Mouse (Mus musculus): ENCODE measurements around the gene Katnb1. TPM values are rescaled to one million over a fixed set of nuclear protein-coding genes. Genes with fewer than 3 reads are reported as not detected.
A peak's percentile ranks its signal among the peaks of the same experiment; 100 is the strongest.

The Katnb1 gene
- polyA plus RNA-seq (2015; fragmentation: Nextera tagmentation; extraction: Ambion mirVana), result 9.6 and 12.0 TPM in 2 replicates

DNA sequence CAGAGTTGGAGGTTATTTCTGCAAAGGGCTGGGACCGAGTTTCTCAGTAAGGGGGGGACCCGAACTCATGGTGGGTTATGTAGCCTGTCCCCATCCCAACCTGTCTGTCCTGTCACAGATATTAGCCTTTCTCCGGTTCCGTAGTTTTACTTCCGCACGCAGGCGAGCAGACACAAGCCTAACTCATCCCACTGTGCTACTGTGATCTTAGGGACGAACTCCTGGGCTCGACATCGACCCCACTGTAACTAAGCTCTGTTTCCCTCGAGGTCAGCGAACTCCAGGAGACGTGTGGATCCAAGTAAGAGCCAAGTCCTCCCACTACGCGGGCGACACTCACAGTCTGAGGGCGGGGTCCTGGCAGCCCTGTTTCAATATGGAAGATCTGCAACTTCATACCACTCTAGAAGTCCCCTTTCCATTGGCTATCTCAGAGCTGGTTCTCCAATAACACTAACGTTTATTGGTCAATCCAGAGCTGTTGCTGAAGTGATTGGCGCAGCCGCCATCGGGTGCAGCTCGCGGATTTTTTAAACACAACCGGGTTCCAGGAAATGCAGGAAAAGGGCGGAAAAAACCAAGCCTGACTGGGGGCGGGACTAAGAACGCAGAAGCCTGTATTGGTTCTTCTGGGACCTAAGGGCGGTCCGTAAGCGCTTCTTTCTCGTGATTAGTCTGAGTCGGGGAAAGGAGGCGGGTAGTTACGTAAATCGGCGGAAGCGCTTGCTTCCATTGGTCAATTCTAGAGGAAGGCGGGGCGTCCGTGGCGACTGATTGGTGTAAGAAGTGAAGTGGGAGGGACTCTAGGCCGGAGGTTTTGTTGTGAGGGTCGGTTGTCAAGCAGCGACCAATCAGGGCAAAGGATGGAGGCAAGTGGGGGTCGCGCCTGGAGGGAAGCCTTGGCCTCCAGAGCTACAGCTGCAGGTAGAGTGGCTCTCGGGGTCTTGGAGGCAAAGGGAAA lies at the start of gene Katnb1:
Katnb1 (plus strand) TSS at position 806 of the 961 bp plus-strand sequence.
- WGBS (ENCODE audit: insufficient replicate concordance), result under 1% methylated on average over 47 of the region's 47 CpGs
- Histone ChIP-seq H3K9me3 (replicated peaks) (no peaks in the 10 kb centered on the region), H3K27ac (replicated peaks) (peak within 1 kb of the TSS; percentile 80), H3K27me3 (no peaks in the 10 kb centered on the region), H3K4me3 (replicated peaks) (peak within 1 kb of the TSS; percentile 85), H3K9ac (peak within 1 kb of the TSS; percentile 76), H3K4me1 (replicated peaks) (peaks cover 45% of the 10 kb centered on the region), H3K4me2 (peak within 1 kb of the TSS; percentile 92), H3K36me3 (replicated peaks) (peaks cover 13% of the 10 kb centered on the region; the same call in 1 of the 2 replicates)
- ATAC-seq (ENCODE audit: insufficient read depth), result peak; percentile 94

DNA sequence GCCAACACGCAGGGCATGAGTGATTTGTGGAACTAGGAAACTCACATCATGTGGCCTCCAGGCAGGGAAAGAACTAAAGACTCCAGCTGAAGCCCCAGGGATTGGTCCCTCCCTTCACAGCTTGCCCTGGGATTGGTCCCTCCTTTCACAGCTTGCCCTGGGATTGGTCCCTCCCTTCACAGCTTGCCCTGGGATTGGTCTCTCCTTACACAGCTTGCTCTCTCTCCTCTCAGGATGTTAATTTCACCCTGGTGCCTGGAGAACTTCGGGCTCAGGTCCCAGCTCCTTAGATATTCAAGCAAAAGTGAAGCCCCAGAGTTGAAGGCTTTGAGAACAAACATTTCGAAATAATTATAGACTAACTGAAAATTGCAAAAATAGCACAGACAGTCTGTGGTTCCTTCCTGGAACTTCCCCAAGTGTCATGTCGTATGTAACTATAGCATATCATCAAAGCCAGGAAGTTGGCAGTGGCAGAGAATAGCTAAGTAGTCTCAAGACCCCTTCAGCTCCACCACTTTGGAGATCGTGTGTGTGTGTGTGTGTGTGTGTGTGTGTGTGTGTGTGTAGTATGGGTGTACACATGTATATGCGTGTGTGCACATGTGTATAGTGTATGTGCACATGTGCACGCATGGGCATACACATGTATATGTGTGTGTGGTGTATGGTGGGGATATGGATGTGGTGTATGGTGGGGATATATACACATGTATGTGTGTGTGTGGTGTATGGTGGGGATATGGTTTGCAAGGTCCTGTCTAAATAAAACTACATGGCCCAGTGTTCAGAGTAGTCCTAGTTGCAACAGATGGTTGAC lies 43.7 kb upstream of the Katnb1 start:
- H3K9ac ChIP-seq, result no peak overlapping the region
- no peaks in the 10 kb centered on the region for H3K27me3 ChIP-seq
- no peaks in the 10 kb centered on the region for H3K36me3 ChIP-seq (replicated peaks)
- no peak overlapping the region for H3K4me2 ChIP-seq
- no peaks in the 10 kb centered on the region for H3K9me3 ChIP-seq (replicated peaks)
- WGBS (ENCODE audit: insufficient replicate concordance), result 30% methylated on average over 7 of the region's 7 CpGs
- no peak overlapping the region for H3K27ac ChIP-seq (replicated peaks)
- H3K4me1 ChIP-seq (replicated peaks), result peaks cover 4% of the 10 kb centered on the region; the same call in 1 of the 2 replicates
- ATAC-seq (ENCODE audit: insufficient read depth), result peak; percentile 42; the same call in 1 of the 2 replicates
- H3K4me3 ChIP-seq (replicated peaks), result no peak overlapping the region

DNA sequence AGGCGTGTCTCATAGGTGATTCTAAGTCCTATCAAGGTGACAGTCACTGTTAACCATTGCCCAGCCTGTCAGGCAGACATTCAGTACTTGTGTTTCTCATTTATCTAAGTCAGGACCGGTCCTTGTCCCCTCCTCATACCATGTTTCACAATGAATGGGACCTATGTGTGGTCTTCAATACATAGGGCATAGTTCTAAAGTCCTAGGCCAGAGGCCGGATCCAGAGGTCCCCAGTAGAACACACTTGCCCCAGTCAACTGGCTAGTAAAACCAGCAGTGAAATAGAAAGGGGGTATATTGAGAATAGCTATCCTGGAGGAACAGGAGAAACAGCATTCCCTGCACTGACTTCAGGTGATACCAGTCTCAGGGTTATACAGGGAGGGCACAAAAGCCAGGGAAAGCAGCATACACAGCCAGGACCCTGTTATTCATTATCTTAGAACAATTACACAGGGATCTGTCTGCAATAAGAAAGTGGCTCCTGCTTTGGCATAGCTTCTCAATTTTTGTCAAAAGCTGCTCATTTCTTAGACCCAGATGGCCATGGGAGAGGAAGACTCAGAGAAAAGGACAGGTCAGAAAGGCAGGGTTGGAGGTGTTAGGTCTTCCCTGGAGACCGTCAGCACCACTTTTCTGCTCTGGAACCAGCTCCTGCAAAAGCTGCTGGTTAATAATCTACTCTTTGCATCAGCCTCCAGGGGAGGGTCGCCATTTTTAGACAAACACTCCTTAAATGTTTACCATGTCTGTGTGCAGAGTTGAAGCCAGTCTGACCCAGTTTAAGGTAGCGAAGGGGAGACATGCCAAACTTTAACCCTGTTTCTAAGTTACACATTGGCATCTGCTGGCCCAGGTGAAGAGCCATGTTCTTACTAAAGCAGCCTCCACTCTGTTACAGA lies 38.9 kb upstream of the Katnb1 start:
- WGBS (ENCODE audit: insufficient replicate concordance), result 45% methylated on average over 6 of the region's 6 CpGs
- ATAC-seq (ENCODE audit: insufficient read depth), result peak; percentile 75
- peak overlapping the region; percentile 16; the same call in 1 of the 2 replicates for H3K4me2 ChIP-seq
- H3K9me3 ChIP-seq (replicated peaks), result no peaks in the 10 kb centered on the region
- H3K27me3 ChIP-seq, result no peaks in the 10 kb centered on the region
- no peak overlapping the region for H3K4me3 ChIP-seq (replicated peaks)
- H3K4me1 ChIP-seq (replicated peaks), result peaks cover 4% of the 10 kb centered on the region; the same call in 1 of the 2 replicates
- H3K36me3 ChIP-seq (replicated peaks), result no peaks in the 10 kb centered on the region
- H3K27ac ChIP-seq (replicated peaks), result peak overlapping the region; percentile 76
- H3K9ac ChIP-seq, result no peak overlapping the region

DNA sequence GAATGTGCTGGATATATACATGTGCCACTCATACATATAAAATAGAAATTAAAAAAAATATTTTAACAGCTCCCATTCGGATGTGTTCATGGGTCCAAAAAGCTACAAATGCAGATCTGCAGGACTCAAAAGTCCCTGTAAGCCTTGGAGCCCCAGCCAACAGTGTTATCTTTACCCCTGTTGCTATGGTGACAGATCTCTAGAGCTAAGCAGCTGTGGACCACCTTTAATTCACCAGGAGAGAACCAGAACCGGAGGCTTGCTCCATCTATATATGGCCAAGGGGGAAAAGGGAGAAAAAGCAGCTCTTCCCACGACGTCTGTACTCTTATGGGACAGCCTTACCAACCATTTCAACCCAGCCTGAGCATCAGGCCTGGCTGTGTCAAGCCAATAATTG lies 36.2 kb upstream of the Katnb1 start:
- Histone ChIP-seq H3K27ac (replicated peaks) (no peak overlapping the region), H3K9ac (no peak overlapping the region), H3K4me1 (replicated peaks) (peaks cover 7% of the 10 kb centered on the region), H3K36me3 (replicated peaks) (no peaks in the 10 kb centered on the region), H3K27me3 (no peaks in the 10 kb centered on the region), H3K4me2 (no peak overlapping the region), H3K9me3 (replicated peaks) (no peaks in the 10 kb centered on the region), H3K4me3 (replicated peaks) (no peak overlapping the region)
- no peak for ATAC-seq (ENCODE audit: insufficient read depth)
- 49% methylated on average over 4 of the region's 4 CpGs for WGBS (ENCODE audit: insufficient replicate concordance)

DNA sequence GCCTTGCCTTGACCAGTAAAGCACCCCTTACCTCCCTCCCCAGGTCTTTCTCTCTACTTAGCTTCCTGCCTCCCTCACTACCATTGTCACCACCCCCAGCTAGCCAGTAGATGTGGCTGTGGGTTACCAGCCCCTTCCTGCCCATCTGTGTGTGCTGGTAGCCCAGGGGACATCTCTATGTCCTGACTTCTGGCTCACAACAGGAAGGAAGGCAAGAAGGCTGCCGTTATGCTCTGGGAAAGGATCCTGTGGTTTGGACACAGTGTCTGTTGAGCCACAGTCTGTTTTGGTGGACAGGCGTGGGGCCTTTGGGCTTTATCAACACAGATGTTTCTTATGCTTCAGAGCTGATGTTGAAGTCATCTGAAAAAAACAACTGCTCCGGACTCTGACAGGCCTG lies 34.0 kb upstream of the Katnb1 start:
- Histone ChIP-seq H3K27me3 (no peaks in the 10 kb centered on the region), H3K4me3 (replicated peaks) (no peak overlapping the region), H3K36me3 (replicated peaks) (no peaks in the 10 kb centered on the region), H3K9ac (no peak overlapping the region), H3K4me1 (replicated peaks) (peaks cover 7% of the 10 kb centered on the region), H3K9me3 (replicated peaks) (no peaks in the 10 kb centered on the region), H3K27ac (replicated peaks) (no peak overlapping the region; the same call in 1 of the 2 replicates), H3K4me2 (no peak overlapping the region)
- WGBS (ENCODE audit: insufficient replicate concordance), result 15% methylated on average over 3 of the region's 3 CpGs
- no peak for ATAC-seq (ENCODE audit: insufficient read depth)

DNA sequence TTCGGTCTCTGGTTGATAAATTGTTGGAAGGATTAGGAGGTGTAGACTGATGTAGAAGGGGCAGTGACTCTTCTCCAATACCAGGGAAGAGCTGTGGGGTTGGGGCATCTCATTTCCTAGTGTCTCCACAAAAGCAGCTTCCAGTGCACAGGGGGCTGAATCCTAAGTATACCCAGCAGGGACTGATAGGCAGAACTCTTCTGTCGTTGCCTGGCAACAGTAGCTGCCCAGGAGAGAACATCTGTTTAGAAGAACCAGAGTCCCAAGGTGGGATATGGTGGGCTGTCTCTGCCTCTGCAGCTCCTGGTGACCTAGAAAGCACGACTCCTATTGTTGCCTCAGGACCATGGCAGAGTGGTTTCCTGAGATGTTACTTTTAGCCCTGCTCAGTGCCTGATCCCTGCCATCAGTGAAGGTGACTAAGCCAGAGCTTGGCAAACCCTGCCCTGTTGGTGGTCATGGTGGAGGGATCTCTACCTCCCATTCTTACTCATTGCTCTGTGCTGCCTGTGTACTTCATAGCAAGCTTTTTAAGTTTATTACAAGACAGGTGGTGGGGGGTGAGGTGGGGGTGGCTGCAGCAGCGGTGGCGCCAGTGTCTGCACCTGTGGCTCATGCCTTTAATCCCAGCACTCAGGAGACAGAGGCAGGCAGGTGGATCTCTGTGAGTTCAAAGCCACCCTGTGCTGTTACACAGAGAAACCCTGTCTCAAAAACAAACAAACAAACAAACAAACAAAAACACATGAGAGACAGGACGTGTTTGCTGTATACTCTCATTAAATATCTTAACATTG lies 32.9 kb upstream of the Katnb1 start:
- H3K9ac ChIP-seq, result no peak overlapping the region
- H3K9me3 ChIP-seq (replicated peaks), result no peaks in the 10 kb centered on the region
- H3K36me3 ChIP-seq (replicated peaks), result no peaks in the 10 kb centered on the region
- no peak overlapping the region for H3K4me2 ChIP-seq
- ATAC-seq (ENCODE audit: insufficient read depth), result no peak
- peaks cover 7% of the 10 kb centered on the region; the same call in 1 of the 2 replicates for H3K4me1 ChIP-seq (replicated peaks)
- H3K27me3 ChIP-seq, result no peaks in the 10 kb centered on the region
- WGBS (ENCODE audit: insufficient replicate concordance), result 47% methylated on average over 6 of the region's 6 CpGs
- no peak overlapping the region for H3K4me3 ChIP-seq (replicated peaks)
- H3K27ac ChIP-seq (replicated peaks), result peak overlapping the region; percentile 60; the same call in 1 of the 2 replicates

DNA sequence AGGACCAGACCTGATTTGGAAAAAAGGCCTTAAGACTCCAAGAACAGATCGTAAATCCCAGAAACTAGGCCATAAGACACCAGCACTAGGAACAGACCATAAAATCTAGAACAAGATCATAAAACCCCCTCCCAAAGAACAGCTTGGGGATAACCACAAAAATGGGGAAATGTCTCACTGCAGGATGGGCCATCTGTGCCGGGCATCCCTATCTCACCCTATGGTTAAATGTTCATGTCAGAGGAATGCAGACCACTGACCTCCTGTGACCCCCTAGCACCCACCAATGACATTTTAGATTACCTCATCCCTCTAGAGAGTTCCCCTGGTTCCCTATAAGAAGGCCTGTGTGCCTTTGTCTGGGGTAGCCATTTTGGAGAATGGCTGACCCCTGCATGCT lies 31.4 kb upstream of the Katnb1 start:
- Histone ChIP-seq H3K36me3 (replicated peaks) (no peaks in the 10 kb centered on the region), H3K27me3 (no peaks in the 10 kb centered on the region), H3K27ac (replicated peaks) (no peak overlapping the region), H3K4me2 (no peak overlapping the region), H3K9ac (no peak overlapping the region), H3K9me3 (replicated peaks) (no peaks in the 10 kb centered on the region), H3K4me1 (replicated peaks) (peaks cover 10% of the 10 kb centered on the region), H3K4me3 (replicated peaks) (no peak overlapping the region)
- 32% methylated on average over 2 of the region's 2 CpGs for WGBS (ENCODE audit: insufficient replicate concordance)
- no peak for ATAC-seq (ENCODE audit: insufficient read depth)

DNA sequence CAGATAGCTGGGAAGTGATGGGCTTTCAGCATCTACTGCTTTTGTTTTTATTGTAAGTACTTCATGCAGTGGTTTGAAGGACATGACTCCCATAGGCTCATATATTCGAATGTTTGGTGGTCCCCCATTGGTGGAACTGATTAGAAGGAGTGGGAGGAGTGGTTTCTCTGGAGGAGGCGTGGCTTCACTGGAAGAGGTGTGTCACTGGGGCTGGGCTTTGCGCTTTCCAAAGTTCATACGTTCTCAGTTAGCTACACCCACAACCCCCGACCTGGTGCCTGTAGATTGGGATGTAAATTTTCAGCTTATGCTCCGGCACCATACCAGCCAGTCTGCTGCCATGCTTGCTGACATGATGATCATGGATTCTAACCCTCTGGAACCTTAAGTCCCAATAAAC lies 26.5 kb upstream of the Katnb1 start:
- H3K4me2 ChIP-seq, result no peak overlapping the region
- H3K27ac ChIP-seq (replicated peaks), result no peak overlapping the region
- WGBS (ENCODE audit: insufficient replicate concordance), result 37% methylated on average over 6 of the region's 6 CpGs
- peaks cover 46% of the 10 kb centered on the region for H3K4me1 ChIP-seq (replicated peaks)
- H3K4me3 ChIP-seq (replicated peaks), result no peak overlapping the region
- H3K27me3 ChIP-seq, result no peaks in the 10 kb centered on the region
- no peak overlapping the region for H3K9ac ChIP-seq
- ATAC-seq (ENCODE audit: insufficient read depth), result no peak
- H3K36me3 ChIP-seq (replicated peaks), result no peaks in the 10 kb centered on the region
- no peaks in the 10 kb centered on the region for H3K9me3 ChIP-seq (replicated peaks)

DNA sequence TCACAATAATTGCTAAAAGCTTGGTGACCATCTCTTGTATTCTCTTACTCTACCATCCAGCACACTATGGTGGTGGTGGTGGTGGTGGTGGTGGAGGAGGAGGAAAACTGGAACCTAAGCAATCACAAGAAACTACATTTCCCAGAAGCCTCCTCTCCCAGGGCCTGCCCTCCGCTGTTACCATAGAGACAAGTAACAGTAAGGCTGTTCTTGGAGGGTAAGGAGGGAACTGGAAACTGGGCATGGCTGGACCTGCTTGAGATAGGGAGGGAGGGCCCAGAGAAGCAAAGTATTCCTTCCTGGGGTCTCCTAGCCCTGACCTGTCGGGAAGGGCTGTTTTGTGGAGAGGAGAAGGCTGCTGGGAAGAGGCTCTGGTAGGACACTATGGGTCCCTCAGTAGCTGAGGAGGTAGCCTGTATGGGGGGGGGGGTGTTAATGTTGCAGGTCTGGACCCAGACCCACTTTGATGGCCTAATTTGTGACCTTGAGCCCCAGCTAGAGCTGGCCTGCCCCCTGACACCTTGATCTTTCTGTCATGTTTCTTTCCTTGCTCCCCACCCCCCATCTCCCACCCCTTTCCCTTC lies 26.0 kb upstream of the Katnb1 start, which contains the start of gene Drc7:
Drc7 (plus strand) TSS at position 177 of the 584 bp plus-strand sequence.
- Histone ChIP-seq H3K27ac (replicated peaks) (no peak within 1 kb of the TSS), H3K27me3 (no peaks in the 10 kb centered on the region), H3K4me2 (no peak within 1 kb of the TSS), H3K9me3 (replicated peaks) (no peaks in the 10 kb centered on the region), H3K9ac (no peak within 1 kb of the TSS), H3K4me1 (replicated peaks) (peaks cover 46% of the 10 kb centered on the region), H3K4me3 (replicated peaks) (no peak within 1 kb of the TSS), H3K36me3 (replicated peaks) (no peaks in the 10 kb centered on the region)
- ATAC-seq (ENCODE audit: insufficient read depth), result peak; percentile 29; the same call in 1 of the 2 replicates
- WGBS (ENCODE audit: insufficient replicate concordance), result 23% methylated on average over 2 of the region's 2 CpGs
